Mouse (Mus musculus) embryonic facial prominence, embryonic 13.5 days (tissue): ENCODE data around the gene Asb18. TPM values are rescaled to one million over a fixed set of nuclear protein-coding genes. Genes with fewer than 3 reads are reported as not detected.

ENCODE experiments used
- ATAC-seq: fragments of 200-750 bp; cut with Nextera tagmentation; 2 replicates; pipeline ENCODE4 v1.8.0; 2017; ENCODE audit warnings: low read depth; ENCODE audit not compliant: insufficient number of reproducible peaks, insufficient read depth, low FRiP score, low TSS enrichment
- H3K27ac ChIP-seq: fragments of 300-500 bp; sonication (generic); 2 replicates; pipeline ENCODE4 v1.5.1; 2015; ENCODE audit warnings: moderate library complexity, mild to moderate bottlenecking, inconsistent platforms
- H3K27me3 ChIP-seq: fragments of 300-500 bp; sonication (generic); 2 replicates; pipeline ENCODE4 v1.6.1; 2015; ENCODE audit warnings: mild to moderate bottlenecking, inconsistent platforms
- H3K36me3 ChIP-seq: fragments of 300-500 bp; sonication (generic); 2 replicates; pipeline ENCODE4 v1.6.1; 2015; ENCODE audit warnings: mild to moderate bottlenecking, inconsistent platforms
- H3K4me1 ChIP-seq: fragments of 300-500 bp; sonication (generic); 2 replicates; pipeline ENCODE4 v1.6.1; 2015; ENCODE audit warnings: inconsistent platforms
- H3K4me2 ChIP-seq: fragments of 300-500 bp; sonication (generic); 2 replicates; pipeline ENCODE4 v1.6.1; 2015; ENCODE audit warnings: moderate library complexity, mild to moderate bottlenecking, inconsistent platforms
- H3K4me3 ChIP-seq: fragments of 300-500 bp; sonication (generic); 2 replicates; pipeline ENCODE4 v1.5.1; 2015; ENCODE audit warnings: mild to moderate bottlenecking, inconsistent platforms
- H3K9ac ChIP-seq: fragments of 300-500 bp; sonication (generic); 2 replicates; pipeline ENCODE4 v1.6.1; 2015; ENCODE audit warnings: mild to moderate bottlenecking, inconsistent platforms
- H3K9me3 ChIP-seq: fragments of 300-500 bp; sonication (generic); 2 replicates; pipeline ENCODE4 v1.6.1; 2016; ENCODE audit warnings: inconsistent platforms
- WGBS: fragments of 180-500 bp; shearing (Covaris S2); methylation state at CpG from one replicate; pipeline ENCODE4 v1.1.7; 2015; ENCODE audit warnings: mixed read lengths; 5-methylcytosine and 5-hydroxymethylcytosine counted together
- polyA plus RNA-seq: library from polyadenylated mRNA; unstranded; fragments of >200 nt; fragmentation: Nextera tagmentation; extraction: Ambion mirVana; gene quantifications from 2 replicates; pipeline ENCODE4 v1.2.1, GENCODE M21; 2015

Asb18 gene
- polyA plus RNA-seq, 1 experiment from 2014 or later: not detected

DNA sequence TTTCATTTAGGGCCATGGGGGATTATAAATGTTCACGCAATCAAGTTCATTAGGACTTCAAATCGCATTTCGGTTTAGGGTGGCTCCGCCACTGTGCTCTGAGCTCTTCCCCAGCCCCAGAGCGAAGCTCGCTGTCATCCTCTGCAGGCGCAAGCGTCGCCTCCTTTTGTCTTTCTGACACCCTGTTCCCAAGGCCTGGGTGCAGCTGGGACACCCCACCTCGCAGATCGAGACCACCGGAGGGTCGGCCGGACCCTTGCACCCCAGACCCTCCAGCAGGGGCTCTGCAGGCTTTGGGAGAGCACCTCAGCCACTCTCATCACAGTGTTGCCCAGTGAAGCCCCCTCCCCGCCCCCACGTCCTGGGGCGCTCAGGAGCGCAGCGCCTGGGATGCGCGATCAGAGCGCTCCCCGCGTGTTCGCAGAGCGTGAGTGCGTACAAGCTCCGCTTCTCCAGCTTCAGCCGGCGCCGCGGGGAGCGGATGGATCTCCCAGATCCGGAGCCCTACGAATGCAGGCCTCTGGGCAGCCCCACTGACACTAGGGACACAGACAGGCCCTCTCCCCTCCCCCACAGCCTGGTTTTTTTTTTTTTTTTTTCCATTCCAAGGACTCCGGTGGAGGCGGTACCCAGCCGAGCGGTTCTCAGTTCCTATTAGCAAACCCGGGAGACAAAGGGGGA, 72.6 kb downstream of the Asb18 start:
- Histone ChIP-seq H3K4me2 (peak overlapping the region; percentile 59), H3K9ac (peak overlapping the region; percentile 63), H3K4me3 (peak overlapping the region; percentile 33), H3K9me3 (no peaks in the 10 kb centered on the region), H3K27me3 (peaks cover 98% of the 10 kb centered on the region), H3K27ac (no peak overlapping the region), H3K4me1 (peaks cover 17% of the 10 kb centered on the region), H3K36me3 (no peaks in the 10 kb centered on the region)
- ATAC-seq: no peak
- WGBS: under 1% methylated on average over 40 of the region's 40 CpGs

DNA sequence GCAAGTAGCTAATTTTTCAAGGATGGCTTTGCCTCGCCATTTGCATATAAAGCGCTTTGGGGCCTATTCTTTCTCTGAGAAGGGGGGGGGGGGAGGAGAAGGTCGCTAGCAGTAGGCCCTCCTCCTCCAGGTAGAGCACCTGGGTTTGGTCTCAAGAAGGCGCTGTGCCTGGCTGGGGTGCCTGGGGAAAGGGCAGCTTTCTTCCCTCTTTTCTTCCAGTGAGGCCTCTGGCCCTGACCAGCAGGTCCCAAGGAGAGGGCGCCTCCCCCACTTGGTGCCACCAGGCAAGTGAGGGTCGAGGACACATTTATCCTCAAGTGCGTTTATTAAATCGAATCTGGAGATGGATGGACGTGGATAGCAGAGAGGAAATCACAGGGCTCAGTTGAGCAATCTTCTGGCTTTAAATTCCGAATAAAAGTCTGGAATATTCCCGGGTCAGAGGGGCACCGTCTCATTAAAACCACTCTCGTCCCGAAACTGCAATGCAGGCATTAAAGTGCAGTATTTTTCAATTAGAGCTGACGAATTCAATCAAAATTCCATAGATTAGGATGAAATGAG, 73.4 kb downstream of the Asb18 start:
- Histone ChIP-seq H3K9ac (no peak overlapping the region), H3K9me3 (no peaks in the 10 kb centered on the region), H3K4me3 (no peak overlapping the region), H3K27ac (no peak overlapping the region), H3K4me2 (peak overlapping the region; percentile 59; the same call in 1 of the 2 replicates), H3K4me1 (peaks cover 17% of the 10 kb centered on the region), H3K36me3 (no peaks in the 10 kb centered on the region), H3K27me3 (peaks cover 98% of the 10 kb centered on the region)
- 8% methylated on average over 15 of the region's 15 CpGs for WGBS
- ATAC-seq: no peak

DNA sequence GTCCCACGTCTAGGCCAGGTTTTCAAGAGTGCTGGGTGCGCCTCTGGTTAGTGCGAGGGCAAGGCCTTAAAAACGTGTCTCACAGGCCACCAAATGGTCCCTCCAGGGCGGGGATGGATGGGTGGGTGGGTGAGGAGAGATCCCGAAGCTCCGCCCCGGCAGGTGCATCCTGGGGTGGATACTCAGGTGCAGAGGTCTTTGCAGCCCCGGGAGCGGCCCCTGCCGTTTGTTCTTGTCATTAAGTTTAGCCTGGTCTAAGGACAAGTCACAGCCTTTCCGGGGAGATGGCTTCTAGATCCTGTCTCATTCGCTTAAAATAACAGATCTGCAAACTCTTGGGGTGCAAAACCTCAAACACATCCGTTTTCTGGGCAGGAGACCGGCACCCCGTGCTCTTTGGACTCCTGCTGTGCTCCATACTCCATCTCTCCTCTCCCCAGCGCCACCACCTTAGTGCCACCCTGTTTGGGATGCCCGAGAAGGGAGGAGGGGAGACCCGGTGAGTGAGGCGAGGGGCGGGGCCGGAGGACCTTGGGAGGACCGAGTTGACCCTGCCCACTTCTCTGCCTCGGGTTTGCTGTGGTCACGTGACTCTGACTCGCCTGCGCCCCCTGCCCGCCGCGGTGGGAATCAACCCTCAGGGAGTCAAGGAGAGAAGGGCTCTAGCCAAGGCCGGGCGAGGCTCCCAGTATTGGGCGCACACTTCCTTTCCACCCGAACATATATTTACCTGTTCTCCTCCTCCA, 74.3 kb downstream of the Asb18 start:
- no peaks in the 10 kb centered on the region for H3K36me3 ChIP-seq
- H3K4me3 ChIP-seq: peak overlapping the region; percentile 5
- peak; percentile 39; the same call in 1 of the 2 replicates for ATAC-seq
- peaks cover 98% of the 10 kb centered on the region for H3K27me3 ChIP-seq
- H3K9me3 ChIP-seq: no peaks in the 10 kb centered on the region
- H3K4me1 ChIP-seq: peaks cover 24% of the 10 kb centered on the region
- H3K4me2 ChIP-seq: peak overlapping the region; percentile 12; the same call in 1 of the 2 replicates
- no peak overlapping the region for H3K27ac ChIP-seq
- 3% methylated on average over 34 of the region's 34 CpGs for WGBS
- H3K9ac ChIP-seq: no peak overlapping the region

DNA sequence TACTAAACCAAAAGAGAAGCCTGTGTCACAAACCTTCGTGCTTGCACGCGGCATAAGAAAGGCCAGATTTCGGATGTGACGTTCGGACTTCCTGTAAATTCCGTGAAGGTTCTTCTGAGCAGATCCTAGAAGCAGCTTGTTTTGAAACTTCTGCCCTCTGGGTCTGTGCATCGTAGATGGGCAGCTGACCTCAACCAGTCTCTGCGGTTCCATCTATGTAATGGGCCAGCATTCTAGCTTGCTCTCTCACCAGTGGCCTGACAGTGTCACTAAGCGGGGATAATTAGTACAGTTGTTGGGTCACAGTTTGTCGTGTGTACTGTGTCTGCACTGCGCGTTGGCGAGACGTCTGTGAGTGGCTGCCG, 74.9 kb downstream of the Asb18 start:
- H3K4me1 ChIP-seq: peaks cover 24% of the 10 kb centered on the region
- H3K27ac ChIP-seq: no peak overlapping the region
- H3K4me3 ChIP-seq: no peak overlapping the region
- H3K9me3 ChIP-seq: no peaks in the 10 kb centered on the region
- no peaks in the 10 kb centered on the region for H3K36me3 ChIP-seq
- H3K4me2 ChIP-seq: no peak overlapping the region
- H3K27me3 ChIP-seq: peaks cover 98% of the 10 kb centered on the region
- 25% methylated on average over 16 of the region's 16 CpGs for WGBS
- H3K9ac ChIP-seq: no peak overlapping the region
- no peak for ATAC-seq

DNA sequence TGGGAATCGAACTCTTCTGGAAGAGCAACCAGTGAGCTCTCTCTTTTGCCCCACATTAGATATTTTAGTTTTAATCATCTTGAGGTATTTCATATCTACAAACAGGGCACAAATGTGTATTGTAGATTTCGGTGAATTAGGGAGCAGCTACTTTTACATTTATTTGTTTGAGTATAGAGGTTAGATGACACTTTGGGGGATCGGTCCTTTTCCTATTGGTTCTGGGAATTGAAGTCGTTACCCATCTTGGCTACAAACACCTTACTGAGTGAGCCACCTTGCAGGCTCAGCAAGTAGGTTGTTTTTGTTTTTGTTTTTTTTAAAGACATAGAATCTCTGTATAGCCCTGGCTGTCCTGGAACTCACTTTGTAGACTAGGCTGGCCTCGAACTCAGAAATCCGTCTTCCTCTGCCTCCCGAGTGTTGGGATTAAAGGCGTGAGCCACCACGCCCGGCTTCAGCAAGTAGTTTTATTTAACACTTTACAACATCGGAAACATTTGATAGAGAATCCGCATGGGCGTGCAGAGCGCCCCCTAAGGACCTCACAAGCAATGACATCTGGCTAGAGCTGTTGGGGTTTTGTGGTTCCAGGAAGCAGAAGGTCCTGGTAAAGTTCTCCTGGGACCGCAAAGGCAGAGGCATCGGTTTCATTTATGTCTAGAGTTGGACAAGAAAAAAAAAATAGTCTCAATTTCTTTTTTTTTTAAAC, 75.4 kb downstream of the Asb18 start:
- no peak for ATAC-seq
- Histone ChIP-seq H3K9me3 (no peaks in the 10 kb centered on the region), H3K4me2 (no peak overlapping the region), H3K27ac (no peak overlapping the region), H3K4me1 (peaks cover 28% of the 10 kb centered on the region), H3K27me3 (peaks cover 98% of the 10 kb centered on the region), H3K9ac (no peak overlapping the region), H3K36me3 (no peaks in the 10 kb centered on the region), H3K4me3 (no peak overlapping the region)
- WGBS: 25% methylated on average over 16 of the region's 16 CpGs

DNA sequence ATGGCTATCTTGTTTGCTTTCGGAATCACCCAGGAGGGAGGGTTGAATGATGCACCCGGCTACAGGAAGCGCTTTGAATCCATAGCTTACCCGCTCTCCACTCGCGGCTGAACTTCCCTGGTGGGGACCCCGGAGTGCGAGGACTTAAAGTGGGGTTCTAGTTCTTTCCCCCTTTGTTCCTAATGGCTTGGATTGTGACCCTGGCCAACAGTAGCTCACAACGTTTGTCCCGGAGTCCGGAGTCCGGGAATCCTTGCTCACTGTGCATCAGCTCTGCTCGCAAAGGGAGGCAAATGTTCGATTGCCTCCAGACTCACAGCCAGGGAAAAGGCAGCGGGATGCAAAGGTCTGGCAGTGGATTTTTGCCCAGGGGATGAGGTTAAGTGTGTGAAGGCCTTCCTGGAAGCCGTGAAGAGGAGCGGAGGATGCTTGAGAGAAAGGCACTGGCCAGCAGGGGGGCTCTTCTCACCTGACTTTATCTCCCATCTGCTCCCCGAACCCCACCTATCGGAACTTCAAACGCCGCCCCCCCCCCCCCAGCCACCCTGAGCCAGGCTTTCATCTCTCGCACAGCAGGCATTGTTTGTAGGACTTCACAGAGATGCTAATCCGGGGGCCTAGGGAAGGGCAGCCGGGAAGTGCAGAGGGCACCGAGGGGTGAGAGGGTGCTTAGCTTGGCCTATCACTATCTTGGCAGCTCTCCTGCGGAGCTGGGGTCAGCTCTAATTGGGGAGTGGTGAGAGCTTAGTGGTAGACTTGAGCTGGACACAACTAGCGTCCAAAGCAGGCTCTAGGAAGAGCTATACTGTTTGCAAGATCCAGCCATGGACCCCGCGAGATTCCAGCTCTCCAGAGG, 78.7 kb downstream of the Asb18 start:
- H3K4me2 ChIP-seq: peak overlapping the region; percentile 19; the same call in 1 of the 2 replicates
- WGBS: 1% methylated on average over 29 of the region's 29 CpGs
- H3K27me3 ChIP-seq: peaks cover 97% of the 10 kb centered on the region
- H3K9ac ChIP-seq: no peak overlapping the region
- peaks cover 25% of the 10 kb centered on the region for H3K4me1 ChIP-seq
- no peak for ATAC-seq
- no peak overlapping the region for H3K4me3 ChIP-seq
- no peaks in the 10 kb centered on the region for H3K9me3 ChIP-seq
- H3K36me3 ChIP-seq: no peaks in the 10 kb centered on the region
- no peak overlapping the region for H3K27ac ChIP-seq

DNA sequence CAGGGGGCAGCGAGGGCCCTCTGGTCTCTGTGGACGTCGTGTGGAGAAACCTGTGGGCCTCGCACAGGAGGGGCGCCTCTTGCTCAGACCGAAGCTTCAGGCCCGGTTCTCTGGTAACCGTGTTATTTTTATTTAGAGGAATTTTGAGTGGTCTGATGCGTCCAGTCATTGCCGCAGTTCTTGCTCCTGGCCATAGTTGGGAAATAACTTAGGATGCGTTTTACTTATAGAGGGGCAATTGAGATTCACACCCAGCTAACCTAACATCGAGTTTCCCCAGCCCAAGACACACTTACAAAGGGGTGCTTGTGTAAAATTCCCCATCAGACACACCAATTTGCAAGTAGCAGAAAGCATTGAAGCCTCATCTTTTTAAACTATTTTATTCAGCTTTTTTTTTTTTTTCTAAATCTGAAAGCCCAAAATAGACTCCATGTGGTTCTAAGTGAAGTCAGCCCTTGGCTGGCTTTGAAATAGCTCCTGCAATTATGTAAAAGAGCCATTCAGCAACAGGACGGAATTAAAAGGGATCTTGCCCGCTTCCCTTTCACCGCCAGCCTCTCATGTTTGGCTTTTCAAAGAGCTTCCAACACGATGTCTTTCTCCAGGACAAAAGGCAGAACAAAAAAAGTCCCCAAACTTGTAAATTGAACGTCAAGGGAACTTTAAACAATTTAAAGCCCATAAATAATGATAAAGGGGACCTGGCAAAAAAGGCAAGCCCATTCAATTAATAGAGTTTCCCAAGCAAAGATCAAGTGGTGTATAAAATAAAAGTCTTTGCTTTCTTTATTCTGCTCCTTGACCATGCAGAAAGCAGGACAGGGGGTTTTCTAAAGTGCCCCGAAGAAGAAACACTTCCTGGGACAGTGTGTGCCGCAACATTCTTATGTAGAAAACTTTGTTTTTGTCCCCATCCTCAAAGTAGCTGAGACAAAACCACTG, 79.9 kb downstream of the Asb18 start:
- Histone ChIP-seq H3K27ac (no peak overlapping the region), H3K4me3 (no peak overlapping the region), H3K36me3 (no peaks in the 10 kb centered on the region), H3K9me3 (no peaks in the 10 kb centered on the region), H3K9ac (no peak overlapping the region), H3K4me1 (peaks cover 36% of the 10 kb centered on the region), H3K4me2 (no peak overlapping the region), H3K27me3 (peaks cover 98% of the 10 kb centered on the region)
- ATAC-seq: no peak
- 2% methylated on average over 19 of the region's 19 CpGs for WGBS

DNA sequence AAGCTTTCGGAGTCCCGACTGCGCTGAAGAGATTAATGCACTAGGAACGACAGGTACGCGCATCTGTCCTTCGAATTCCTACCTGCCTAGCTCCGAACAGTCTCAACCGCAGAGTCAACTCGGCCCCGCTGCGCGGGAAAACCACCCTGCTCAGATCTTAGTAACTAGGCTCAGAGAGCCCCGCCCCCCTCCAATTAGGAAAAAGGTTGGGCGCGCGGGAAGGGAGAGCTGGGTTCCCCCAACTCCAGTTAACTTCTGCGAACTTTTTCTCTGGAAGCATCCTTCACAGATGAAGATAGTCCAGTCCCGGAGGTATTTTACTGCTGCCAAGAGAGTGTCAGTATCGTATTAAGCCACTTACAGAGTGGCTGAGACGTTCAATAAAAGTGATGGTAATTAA, 80.7 kb downstream of the Asb18 start:
- H3K4me3 ChIP-seq: 0 out of 2 replicates have a peak overlapping the region, but pooled peaks have one; percentile 3
- WGBS: under 1% methylated on average over 21 of the region's 21 CpGs
- peaks cover 43% of the 10 kb centered on the region for H3K4me1 ChIP-seq
- H3K4me2 ChIP-seq: no peak overlapping the region
- no peaks in the 10 kb centered on the region for H3K9me3 ChIP-seq
- no peaks in the 10 kb centered on the region for H3K36me3 ChIP-seq
- H3K27me3 ChIP-seq: peaks cover 98% of the 10 kb centered on the region
- no peak for ATAC-seq
- no peak overlapping the region for H3K9ac ChIP-seq
- no peak overlapping the region for H3K27ac ChIP-seq

DNA sequence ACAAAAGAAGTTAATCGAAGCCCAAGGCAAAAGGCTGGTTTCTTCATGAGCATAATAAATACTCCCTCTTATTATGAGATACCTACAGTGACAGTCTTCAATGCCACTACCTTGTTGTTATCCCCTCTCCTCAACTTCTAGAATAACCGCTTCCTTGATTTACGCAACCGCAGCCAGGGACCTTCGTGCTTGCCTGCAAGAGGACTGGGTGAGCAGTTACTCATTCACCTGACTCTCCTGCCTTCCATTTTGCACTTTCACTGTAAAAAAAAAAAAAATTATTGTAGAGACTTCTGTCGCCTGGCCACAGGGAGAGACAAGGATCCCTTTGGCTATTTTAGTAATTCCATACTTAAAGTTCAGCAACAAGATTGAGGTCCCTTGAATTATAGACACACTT, 81.4 kb downstream of the Asb18 start:
- no peak overlapping the region for H3K27ac ChIP-seq
- H3K4me3 ChIP-seq: no peak overlapping the region
- H3K9ac ChIP-seq: no peak overlapping the region
- no peak overlapping the region for H3K4me2 ChIP-seq
- WGBS: 4% methylated on average over 6 of the region's 6 CpGs
- H3K9me3 ChIP-seq: no peaks in the 10 kb centered on the region
- H3K4me1 ChIP-seq: peaks cover 46% of the 10 kb centered on the region
- no peaks in the 10 kb centered on the region for H3K36me3 ChIP-seq
- peaks cover 98% of the 10 kb centered on the region for H3K27me3 ChIP-seq
- ATAC-seq: no peak

DNA sequence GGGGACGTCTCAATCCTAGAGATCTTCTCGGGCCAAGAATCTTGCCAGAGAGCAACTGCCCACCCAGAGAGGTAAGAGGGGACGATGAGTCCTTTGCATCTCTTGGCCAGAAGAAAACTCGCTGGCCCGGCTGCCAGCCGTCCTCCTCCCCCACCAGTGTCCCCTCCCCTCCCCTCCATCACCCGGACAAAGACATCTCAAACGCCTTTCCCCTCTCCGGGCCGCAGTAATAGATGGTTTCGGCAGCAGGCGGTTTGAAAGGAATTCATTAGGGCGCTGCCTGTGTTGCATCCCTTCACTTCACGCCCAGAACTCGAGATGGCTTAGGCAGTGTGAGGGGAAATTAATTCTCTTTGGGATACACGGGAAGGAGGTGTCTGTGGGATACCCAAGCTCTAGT, 81.8 kb downstream of the Asb18 start:
- Histone ChIP-seq H3K9ac (no peak overlapping the region), H3K27me3 (peaks cover 98% of the 10 kb centered on the region), H3K4me1 (peaks cover 47% of the 10 kb centered on the region), H3K4me2 (no peak overlapping the region), H3K4me3 (no peak overlapping the region), H3K27ac (no peak overlapping the region), H3K36me3 (no peaks in the 10 kb centered on the region), H3K9me3 (no peaks in the 10 kb centered on the region)
- WGBS: under 1% methylated on average over 16 of the region's 16 CpGs
- ATAC-seq: no peak
